Mouse (Mus musculus) hindbrain, postnatal 0 days (tissue): Measurements from ENCODE around the gene Ddr2. TPM values are rescaled to one million over a fixed set of nuclear protein-coding genes. Genes with fewer than 3 reads are reported as not detected.
"Not testable (repeated sequence)": the region's sequence is repeated elsewhere in the genome, so short reads cannot be mapped to it uniquely, and the experiment has no call there.

Experiments used
- ATAC-seq: fragments of 200-750 bp; cut with Nextera tagmentation; 2 replicates; pipeline ENCODE4 v1.8.0; 2017; ENCODE audit warnings: mild to moderate bottlenecking, moderate TSS enrichment, moderate library complexity
- DNase-seq: peaks from one replicate; pipeline ENCODE4 v3.0.0-alpha.2; 2015; ENCODE audit warnings: low spot score
- H3K27ac ChIP-seq: fragments of 300-500 bp; sonication (generic); 2 replicates; pipeline ENCODE4 v1.5.1; 2014; ENCODE audit warnings: mild to moderate bottlenecking
- H3K27me3 ChIP-seq: fragments of 300-500 bp; sonication (generic); 2 replicates; pipeline ENCODE4 v1.6.1; 2014; ENCODE audit warnings: low read length, mixed read lengths; ENCODE audit not compliant: insufficient read depth
- H3K36me3 ChIP-seq: fragments of 300-500 bp; sonication (generic); 2 replicates; pipeline ENCODE4 v1.6.1; 2014; ENCODE audit warnings: low read length, mixed read lengths; ENCODE audit not compliant: insufficient read depth
- H3K4me1 ChIP-seq: fragments of 300-500 bp; sonication (generic); 2 replicates; pipeline ENCODE4 v1.6.1; 2014; ENCODE audit warnings: antibody characterized with exemption, low read length, mixed read lengths; ENCODE audit not compliant: insufficient read depth
- H3K4me2 ChIP-seq: fragments of 300-500 bp; sonication (generic); 2 replicates; pipeline ENCODE4 v1.6.1; 2014; ENCODE audit warnings: low read depth, mild to moderate bottlenecking, low read length, moderate library complexity, mixed read lengths
- H3K4me3 ChIP-seq: fragments of 300-500 bp; sonication (generic); 2 replicates; pipeline ENCODE4 v1.5.1; 2014; ENCODE audit warnings: low read length
- H3K9ac ChIP-seq: fragments of 300-500 bp; sonication (generic); replicated peaks from 2 replicates; pipeline ENCODE4 v1.6.1; 2014; ENCODE audit warnings: mild to moderate bottlenecking, low read length, moderate library complexity, mixed read lengths
- H3K9me3 ChIP-seq: fragments of 300-500 bp; sonication (generic); 2 replicates; pipeline ENCODE4 v1.6.1; 2016; ENCODE audit warnings: low read length, mixed read lengths
- CTCF ChIP-seq: IDR thresholded peaks from 2 replicates; pipeline ENCODE4 v1.5.1; 2016; ENCODE audit warnings: antibody characterized with exemption, control low read depth, low read depth
- WGBS: fragments of 180-500 bp; shearing (Covaris S2); extraction: QIAGEN DNeasy Blood & Tissue Kit; methylation state at CpG from one replicate; pipeline ENCODE4 v1.1.7; 2014; 5-methylcytosine and 5-hydroxymethylcytosine counted together
- polyA plus RNA-seq: library from polyadenylated mRNA; unstranded; fragments of >200 nt; fragmentation: Nextera tagmentation; extraction: Ambion mirVana; gene quantifications from 2 replicates; pipeline ENCODE4 v1.2.1, GENCODE M21; 2015
- total RNA-seq: library from RNA; depleted of rRNA; stranded (reverse); fragments of >200 nt; gene quantifications from 2 replicates; pipeline ENCODE4 v1.2.3, GENCODE M21; 2014

Ddr2 gene
- total and polyA plus RNA-seq, 2 experiments from 2014 or later, result 8.5 to 9.6 TPM

- Histone ChIP-seq H3K4me1 (no peaks in the 10 kb centered on the region; the same call in 1 of the 2 replicates), H3K27me3 (no peaks in the 10 kb centered on the region), H3K4me3 (peak overlapping the region; percentile 21), H3K36me3 (no peaks in the 10 kb centered on the region), H3K9me3 (no peaks in the 10 kb centered on the region), H3K27ac (peak overlapping the region; percentile 41; the same call in 1 of the 2 replicates), H3K4me2 (peak overlapping the region; percentile 38), H3K9ac (no peak overlapping the region)
- ATAC-seq, result no peak
- no peak for TF ChIP-seq CTCF
- DNase-seq, result no peak
- 79% methylated on average over 19 of the region's 19 CpGs for WGBS
Measured at GRCm38 (mm10) chr1:170109776-170110515, 616 bp downstream of the Ddr2 start.

- not testable (repeated sequence) for H3K27me3 ChIP-seq, H3K9me3 ChIP-seq, H3K36me3 ChIP-seq, H3K4me2 ChIP-seq, ATAC-seq, H3K4me3 ChIP-seq, H3K27ac ChIP-seq, H3K4me1 ChIP-seq, DNase-seq, H3K9ac ChIP-seq
- 88% methylated on average over 6 of the region's 6 CpGs for WGBS
Measured at GRCm38 (mm10) chr1:170102814-170103213, 7.7 kb downstream of the Ddr2 start.

- Histone ChIP-seq H3K27me3 (no peaks in the 10 kb centered on the region), H3K4me1 (no peaks in the 10 kb centered on the region), H3K36me3 (no peaks in the 10 kb centered on the region), H3K27ac (no peak overlapping the region), H3K9me3 (no peaks in the 10 kb centered on the region), H3K9ac (no peak overlapping the region), H3K4me3 (no peak overlapping the region), H3K4me2 (no peak overlapping the region)
- no peak for ATAC-seq
- no peak for TF ChIP-seq CTCF
- DNase-seq, result no peak
- WGBS, result 89% methylated on average over 7 of the region's 7 CpGs
Measured at GRCm38 (mm10) chr1:170086631-170087030, 23.9 kb downstream of the Ddr2 start.

- no peak overlapping the region for H3K4me3 ChIP-seq
- H3K27me3 ChIP-seq, result no peaks in the 10 kb centered on the region
- TF ChIP-seq CTCF, result no peak
- H3K9ac ChIP-seq, result no peak overlapping the region
- H3K36me3 ChIP-seq, result no peaks in the 10 kb centered on the region
- no peak overlapping the region for H3K4me2 ChIP-seq
- DNase-seq, result no peak
- H3K27ac ChIP-seq, result no peak overlapping the region
- ATAC-seq, result no peak
- no peaks in the 10 kb centered on the region for H3K4me1 ChIP-seq
- no peaks in the 10 kb centered on the region for H3K9me3 ChIP-seq
- WGBS, result 92% methylated on average over 12 of the region's 12 CpGs
Measured at GRCm38 (mm10) chr1:170084151-170084796, 26.3 kb downstream of the Ddr2 start.

- no peaks in the 10 kb centered on the region for H3K27me3 ChIP-seq
- no peak overlapping the region for H3K4me3 ChIP-seq
- no peak for TF ChIP-seq CTCF
- H3K4me2 ChIP-seq, result no peak overlapping the region
- DNase-seq, result no peak
- H3K36me3 ChIP-seq, result no peaks in the 10 kb centered on the region
- no peaks in the 10 kb centered on the region for H3K9me3 ChIP-seq
- no peak overlapping the region for H3K9ac ChIP-seq
- ATAC-seq, result no peak
- H3K27ac ChIP-seq, result no peak overlapping the region
- 90% methylated on average over 1 of the region's 1 CpGs for WGBS
- H3K4me1 ChIP-seq, result no peaks in the 10 kb centered on the region
Measured at GRCm38 (mm10) chr1:170080907-170081306, 29.7 kb downstream of the Ddr2 start.

GRCm38 (mm10) chr1:170079465-170079864, 31.1 kb downstream of the Ddr2 start:
- Histone ChIP-seq H3K27me3 (no peaks in the 10 kb centered on the region), H3K4me2 (no peak overlapping the region), H3K27ac (no peak overlapping the region), H3K4me1 (no peaks in the 10 kb centered on the region), H3K9me3 (no peaks in the 10 kb centered on the region), H3K9ac (no peak overlapping the region), H3K4me3 (no peak overlapping the region), H3K36me3 (no peaks in the 10 kb centered on the region)
- WGBS, result 68% methylated on average over 2 of the region's 2 CpGs
- TF ChIP-seq CTCF, result no peak
- no peak for ATAC-seq
- no peak for DNase-seq

- 78% methylated on average over 5 of the region's 5 CpGs for WGBS
- no peaks in the 10 kb centered on the region for H3K9me3 ChIP-seq
- no peak overlapping the region for H3K4me3 ChIP-seq
- H3K4me1 ChIP-seq, result no peaks in the 10 kb centered on the region
- TF ChIP-seq CTCF, result no peak
- no peaks in the 10 kb centered on the region for H3K27me3 ChIP-seq
- no peak overlapping the region for H3K9ac ChIP-seq
- no peaks in the 10 kb centered on the region for H3K36me3 ChIP-seq
- ATAC-seq, result no peak
- DNase-seq, result no peak
- H3K27ac ChIP-seq, result no peak overlapping the region
- no peak overlapping the region for H3K4me2 ChIP-seq
Measured at GRCm38 (mm10) chr1:170076339-170076738, 34.2 kb downstream of the Ddr2 start.
